In genomic region chr2:158347868-158348267, GRCm38 (mm10) we compare ENCODE assay signal across 8 mouse cellular contexts. TPM values are rescaled to one million over a fixed set of nuclear protein-coding genes. Genes with fewer than 3 reads are reported as not detected.
DNase-seq lines count a peak whose midpoint lies in the region; ATAC-seq and TF ChIP-seq lines count a peak whose summit lies in the region.

No protein-coding gene starts in this region.

- intact Hi-C loops in left cerebral cortex, postnatal 4 days (cut with DNase I) = loop anchor here (5.0 kb wide), 2 partner anchors 141 to 741 kb away; no protein-coding TSS in a partner anchor

- no peaks in the 10 kb centered on the region for H3K27me3 ChIP-seq in neural tube, embryonic 15.5 days (replicated peaks)
- H3K27me3 ChIP-seq in intestine, embryonic 14.5 days (replicated peaks; ENCODE audit: control insufficient read depth, insufficient read depth, low read length) = no peaks in the 10 kb centered on the region
- H3K27me3 ChIP-seq in midbrain, postnatal 0 days (ENCODE audit: insufficient read depth, low read length) = no peaks in the 10 kb centered on the region
- H3K27me3 ChIP-seq in splenic B cell, adult 2 months (ENCODE audit: control insufficient read depth, insufficient read depth, low read length, poor library complexity, severe bottlenecking) = no peaks in the 10 kb centered on the region

- TF ChIP-seq CTCF in midbrain, postnatal 0 days (IDR thresholded peaks at IDR 0.05) = peak; percentile 94

- H3K4me2 ChIP-seq in neural tube, embryonic 15.5 days = no peak overlapping the region
- no peak overlapping the region for H3K4me2 ChIP-seq in intestine, embryonic 14.5 days (ENCODE audit: low read length)
- H3K4me2 ChIP-seq in midbrain, postnatal 0 days (ENCODE audit: low read depth, low read length, poor library complexity, severe bottlenecking) = no peak overlapping the region

- H3K27ac ChIP-seq in neural tube, embryonic 15.5 days (replicated peaks) = no peak overlapping the region
- no peak overlapping the region for H3K27ac ChIP-seq in intestine, embryonic 14.5 days (ENCODE audit: low read depth)
- H3K27ac ChIP-seq in midbrain, postnatal 0 days (ENCODE audit: low read depth, low read length) = no peak overlapping the region

- H3K36me3 ChIP-seq in neural tube, embryonic 15.5 days = peaks cover 11% of the 10 kb centered on the region; the same call in 1 of the 2 replicates
- H3K36me3 ChIP-seq in intestine, embryonic 14.5 days (ENCODE audit: control insufficient read depth, insufficient read depth, low read length) = no peaks in the 10 kb centered on the region
- no peaks in the 10 kb centered on the region for H3K36me3 ChIP-seq in midbrain, postnatal 0 days (ENCODE audit: insufficient read depth, low read length)
- H3K36me3 ChIP-seq in splenic B cell, adult 2 months (ENCODE audit: control insufficient read depth, insufficient read depth, low read length, poor library complexity, severe bottlenecking) = no peaks in the 10 kb centered on the region; the same call in 1 of the 2 replicates

- ATAC-seq in neural tube, embryonic 15.5 days (ENCODE audit: low FRiP score) = no peak
- ATAC-seq in intestine, embryonic 14.5 days (replicated peaks; ENCODE audit: low FRiP score, low TSS enrichment, low read depth) = peak; percentile 47
- peak; percentile 27; the same call in 1 of the 2 replicates for ATAC-seq in midbrain, postnatal 0 days (ENCODE audit: low FRiP score)

- no peaks in the 10 kb centered on the region for H3K9me3 ChIP-seq in neural tube, embryonic 15.5 days (replicated peaks)
- H3K9me3 ChIP-seq in intestine, embryonic 14.5 days (ENCODE audit: control insufficient read depth, low read length) = no peaks in the 10 kb centered on the region
- H3K9me3 ChIP-seq in midbrain, postnatal 0 days (ENCODE audit: low read length) = no peaks in the 10 kb centered on the region

- DNase-seq in neural tube, embryonic 10.5 days (ENCODE audit: extremely low spot score, low spot score) = peak; percentile 75
- peak; percentile 55 for DNase-seq in cerebellum, adult 9-10 months
- DNase-seq in forelimb bud, embryonic 11.5 days (ENCODE audit: low read depth, low spot score) = peak; percentile 73
- DNase-seq in intestine, embryonic 14.5 days (ENCODE audit: low spot score) = peak; percentile 88
- DNase-seq in left cerebral cortex, postnatal 4 days = peak; percentile 68
- peak; percentile 79 for DNase-seq in midbrain, postnatal 0 days (ENCODE audit: low spot score)
- peak; percentile 76 for DNase-seq in splenic B cell, adult 2 months (ENCODE audit: low read depth, low spot score)

- H3K4me1 ChIP-seq in neural tube, embryonic 15.5 days = 0 out of 2 replicates have a peak, but pooled peaks cover 2% of the 10 kb centered on the region
- no peaks in the 10 kb centered on the region for H3K4me1 ChIP-seq in intestine, embryonic 14.5 days (replicated peaks; ENCODE audit: control insufficient read depth, insufficient read depth, low read length)
- no peaks in the 10 kb centered on the region for H3K4me1 ChIP-seq in midbrain, postnatal 0 days (ENCODE audit: insufficient read depth, low read length)

- H3K9ac ChIP-seq in neural tube, embryonic 15.5 days (replicated peaks) = no peak overlapping the region
- H3K9ac ChIP-seq in intestine, embryonic 14.5 days (ENCODE audit: low read length) = no peak overlapping the region
- H3K9ac ChIP-seq in midbrain, postnatal 0 days (replicated peaks; ENCODE audit: low read length, poor library complexity, severe bottlenecking) = no peak overlapping the region

- WGBS in neural tube, embryonic 15.5 days = 4% methylated on average over 6 of the region's 6 CpGs
- 2% methylated on average over 6 of the region's 6 CpGs for WGBS in intestine, embryonic 14.5 days
- 2% methylated on average over 6 of the region's 6 CpGs for WGBS in midbrain, postnatal 0 days

- H3K4me3 ChIP-seq in neural tube, embryonic 15.5 days (replicated peaks) = no peak overlapping the region
- H3K4me3 ChIP-seq in intestine, embryonic 14.5 days (ENCODE audit: low read depth, low read length) = no peak overlapping the region
- H3K4me3 ChIP-seq in midbrain, postnatal 0 days (ENCODE audit: low read depth, low read length) = no peak overlapping the region

RNA-seq across cellular contexts. Expression of gene Snhg11, which starts 27.6 kb away (rescaled TPM):
- polyA plus RNA-seq in neural tube, embryonic 15.5 days (2015; fragmentation: Nextera tagmentation; extraction: Ambion mirVana) = 898 and 1,236 TPM in 2 replicates
- 5.5 and 6.1 TPM in 2 replicates for polyA plus RNA-seq in intestine, embryonic 14.5 days (2014; fragmentation: Nextera tagmentation; extraction: Ambion mirVana)
- 100 to 1,000 TPM; 275 to 360 TPM for total RNA-seq in left cerebral cortex, postnatal 4 days (2021)
- total RNA-seq in midbrain, postnatal 0 days (2014; rRNA removed) = 169 and 264 TPM in 2 replicates
- 514 and 635 TPM in 2 replicates for polyA plus RNA-seq in midbrain, postnatal 0 days (2015; fragmentation: Nextera tagmentation; extraction: Ambion mirVana)

RNA-seq across cellular contexts. Expression of gene Lbp, which starts 41.6 kb away (rescaled TPM):
- polyA plus RNA-seq in neural tube, embryonic 15.5 days (2015; fragmentation: Nextera tagmentation; extraction: Ambion mirVana) = 2.3 and 3.4 TPM in 2 replicates
- 4.4 and 5.1 TPM in 2 replicates for polyA plus RNA-seq in intestine, embryonic 14.5 days (2014; fragmentation: Nextera tagmentation; extraction: Ambion mirVana)
- total RNA-seq in left cerebral cortex, postnatal 4 days (2021) = 1 to 10 TPM; 1.4 to 2.0 TPM
- 8.8 and 17.8 TPM in 2 replicates for total RNA-seq in midbrain, postnatal 0 days (2014; rRNA removed)
- 4.2 and 5.6 TPM in 2 replicates for polyA plus RNA-seq in midbrain, postnatal 0 days (2015; fragmentation: Nextera tagmentation; extraction: Ambion mirVana)

Comparison
In these comparisons a context has a peak if more than half of its experiments do, and no peak if none do; other contexts are left out.
1. RNA of gene Snhg11, which starts 27.6 kb away (polyA plus RNA-seq): 898 to 1,236 TPM in neural tube, embryonic 15.5 days and 514 to 635 TPM in midbrain, postnatal 0 days; 5.5 to 6.1 TPM in intestine, embryonic 14.5 days; every median in the first group is over 10 times any median in the second.
2. Peak in every context shown above with its lines, with median percentiles within 50 percentile points of each other: DNase-seq.